Mouse (Mus musculus) small intestine, adult 2 months (tissue): ENCODE data around the gene Tspan11.

Source experiments
- CTCF ChIP-seq: fragments of 200-500 bp; IDR thresholded peaks from 2 replicates; pipeline ENCODE4 v1.5.1; 2012; ENCODE audit warnings: low read depth, mild to moderate bottlenecking, control low read depth, inconsistent platforms, low read length, moderate library complexity, mixed read lengths; ENCODE audit not compliant: insufficient replicate concordance, insufficient read length; ENCODE audit errors: extremely low read depth
- POLR2A ChIP-seq: fragments of 200-500 bp; IDR thresholded peaks from 2 replicates; pipeline ENCODE4 v1.6.1; 2012; ENCODE audit warnings: low read depth, mild to moderate bottlenecking, control low read depth, inconsistent platforms, low read length, moderate library complexity

DNA sequence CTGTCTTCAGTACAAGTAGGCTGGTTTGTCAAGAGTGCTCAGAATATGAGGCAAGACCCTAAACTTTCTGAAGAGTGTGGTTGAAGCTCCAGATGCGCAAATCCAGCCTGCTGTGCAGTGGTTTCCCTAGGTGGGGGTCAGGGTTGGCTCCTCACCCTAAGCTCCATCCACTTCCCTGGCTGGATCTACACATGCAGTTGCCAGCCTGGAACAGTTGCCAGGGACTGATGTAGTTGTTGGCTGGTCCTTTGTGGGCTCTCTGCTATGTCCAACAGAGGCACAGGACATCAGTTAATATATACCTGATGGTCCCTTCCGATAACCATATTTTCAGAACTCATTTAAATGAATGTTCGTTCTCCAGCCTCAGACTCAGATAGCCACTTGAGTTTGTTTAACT lies 9.0 kb downstream of the Tspan11 start:
- no peak for TF ChIP-seq POLR2A
- TF ChIP-seq CTCF = no peak
